Mouse (Mus musculus) embryonic facial prominence, embryonic 11.5 days (tissue): ENCODE measurements around the gene Gtpbp8. TPM values are rescaled to one million over a fixed set of nuclear protein-coding genes. Genes with fewer than 3 reads are reported as not detected.

Experiments used
- ATAC-seq: fragments of 200-750 bp; cut with Nextera tagmentation; replicated peaks from 2 replicates; pipeline ENCODE4 v1.8.0; 2017; ENCODE audit warnings: low read depth; ENCODE audit not compliant: insufficient number of reproducible peaks, low FRiP score, low TSS enrichment
- DNase-seq: peaks from one replicate; pipeline ENCODE4 v3.0.0-alpha.2; 2015; ENCODE audit warnings: low spot score
- H3K27ac ChIP-seq: fragments of 300-500 bp; sonication (generic); replicated peaks from 2 replicates; pipeline ENCODE4 v1.5.1; 2014; ENCODE audit warnings: mild to moderate bottlenecking, low read depth, low read length, control low read depth
- H3K27me3 ChIP-seq: fragments of 300-500 bp; sonication (generic); 2 replicates; pipeline ENCODE4 v1.6.1; 2014; ENCODE audit warnings: mild to moderate bottlenecking, low read length, moderate library complexity, mixed read lengths; ENCODE audit not compliant: control insufficient read depth, insufficient read depth
- H3K36me3 ChIP-seq: fragments of 300-500 bp; sonication (generic); replicated peaks from 2 replicates; pipeline ENCODE4 v1.6.1; 2014; ENCODE audit warnings: low read depth, mild to moderate bottlenecking, low read length, moderate library complexity, mixed read lengths; ENCODE audit not compliant: control insufficient read depth, insufficient read depth
- H3K4me1 ChIP-seq: fragments of 300-500 bp; sonication (generic); 2 replicates; pipeline ENCODE4 v1.6.1; 2014; ENCODE audit warnings: low read length, mixed read lengths; ENCODE audit not compliant: control insufficient read depth, insufficient read depth
- H3K4me2 ChIP-seq: fragments of 300-500 bp; sonication (generic); 2 replicates; pipeline ENCODE4 v1.6.1; 2014; ENCODE audit warnings: low read depth, mild to moderate bottlenecking, control low read depth, low read length, moderate library complexity
- H3K4me3 ChIP-seq: fragments of 300-500 bp; sonication (generic); 2 replicates; pipeline ENCODE4 v1.5.1; 2014; ENCODE audit warnings: low read depth, low read length, control low read depth
- H3K9ac ChIP-seq: fragments of 300-500 bp; sonication (generic); replicated peaks from 2 replicates; pipeline ENCODE4 v1.6.1; 2014; ENCODE audit warnings: mild to moderate bottlenecking, control low read depth, low read length
- H3K9me3 ChIP-seq: fragments of 300-500 bp; sonication (generic); replicated peaks from 2 replicates; pipeline ENCODE4 v1.6.1; 2016; ENCODE audit warnings: mild to moderate bottlenecking, low read length, inconsistent platforms, mixed read lengths; ENCODE audit not compliant: control insufficient read depth
- WGBS: fragments of 180-500 bp; shearing (Covaris S2); extraction: QIAGEN DNeasy Blood & Tissue Kit; methylation state at CpG from one replicate; pipeline ENCODE4 v1.1.7; 2014; 5-methylcytosine and 5-hydroxymethylcytosine counted together
- polyA plus RNA-seq: library from polyadenylated mRNA; unstranded; fragments of >200 nt; fragmentation: Nextera tagmentation; extraction: Ambion mirVana; gene quantifications from 2 replicates; pipeline ENCODE4 v1.2.1, GENCODE M21; 2014

The Gtpbp8 gene
- polyA plus RNA-seq, 1 experiment from 2014 or later, result 29.3 TPM

GRCm38 (mm10) chr16:44745471-44745865 is 695 bp downstream of the Gtpbp8 start:
- Histone ChIP-seq H3K9ac (peak overlapping the region; percentile 82), H3K27me3 (no peaks in the 10 kb centered on the region), H3K4me2 (peak overlapping the region; percentile 68), H3K36me3 (no peaks in the 10 kb centered on the region), H3K4me3 (peak overlapping the region; percentile 85), H3K4me1 (no peaks in the 10 kb centered on the region), H3K9me3 (no peaks in the 10 kb centered on the region), H3K27ac (peak overlapping the region; percentile 94)
- DNase-seq (no peak), ATAC-seq (peak; percentile 10; the same call in 1 of the 2 replicates)
- WGBS, result 7% methylated on average over 14 of the region's 14 CpGs

- Histone ChIP-seq H3K36me3 (no peaks in the 10 kb centered on the region; the same call in 1 of the 2 replicates), H3K4me3 (no peak overlapping the region), H3K27me3 (no peaks in the 10 kb centered on the region), H3K9ac (no peak overlapping the region), H3K27ac (no peak overlapping the region), H3K9me3 (no peaks in the 10 kb centered on the region), H3K4me1 (no peaks in the 10 kb centered on the region), H3K4me2 (no peak overlapping the region)
- ATAC-seq (no peak), DNase-seq (no peak)
- WGBS, result 92% methylated on average over 1 of the region's 1 CpGs
These were observed 3.4 kb downstream of the Gtpbp8 start for GRCm38 (mm10) chr16:44742753-44743152.

GRCm38 (mm10) chr16:44736118-44736517 is 10.0 kb downstream of the Gtpbp8 start:
- H3K27ac ChIP-seq, result no peak overlapping the region
- H3K4me2 ChIP-seq, result no peak overlapping the region
- H3K4me3 ChIP-seq, result no peak overlapping the region
- 83% methylated on average over 4 of the region's 4 CpGs for WGBS
- ATAC-seq, result no peak
- H3K9ac ChIP-seq, result no peak overlapping the region
- H3K9me3 ChIP-seq, result no peaks in the 10 kb centered on the region
- no peaks in the 10 kb centered on the region for H3K27me3 ChIP-seq
- no peak for DNase-seq
- H3K4me1 ChIP-seq, result no peaks in the 10 kb centered on the region
- H3K36me3 ChIP-seq, result peaks cover 16% of the 10 kb centered on the region

- Histone ChIP-seq H3K4me2 (no peak overlapping the region), H3K36me3 (peaks cover 16% of the 10 kb centered on the region), H3K27ac (no peak overlapping the region), H3K9me3 (no peaks in the 10 kb centered on the region), H3K4me1 (no peaks in the 10 kb centered on the region), H3K9ac (no peak overlapping the region), H3K4me3 (no peak overlapping the region), H3K27me3 (no peaks in the 10 kb centered on the region)
- ATAC-seq, result no peak
- 84% methylated on average over 5 of the region's 5 CpGs for WGBS
- no peak for DNase-seq
These were observed 10.5 kb downstream of the Gtpbp8 start for GRCm38 (mm10) chr16:44735676-44736075.

GRCm38 (mm10) chr16:44734059-44734458 is 12.1 kb downstream of the Gtpbp8 start:
- Histone ChIP-seq H3K4me2 (no peak overlapping the region), H3K36me3 (peaks cover 16% of the 10 kb centered on the region), H3K27me3 (no peaks in the 10 kb centered on the region), H3K27ac (no peak overlapping the region), H3K9ac (no peak overlapping the region), H3K9me3 (no peaks in the 10 kb centered on the region), H3K4me1 (no peaks in the 10 kb centered on the region), H3K4me3 (no peak overlapping the region)
- 88% methylated on average over 3 of the region's 3 CpGs for WGBS
- no peak for ATAC-seq
- no peak for DNase-seq

- H3K27ac ChIP-seq, result no peak overlapping the region
- WGBS, result 92% methylated on average over 3 of the region's 3 CpGs
- ATAC-seq, result no peak
- DNase-seq, result no peak
- H3K9me3 ChIP-seq, result no peaks in the 10 kb centered on the region
- no peak overlapping the region for H3K4me3 ChIP-seq
- H3K27me3 ChIP-seq, result no peaks in the 10 kb centered on the region
- peaks cover 3% of the 10 kb centered on the region; the same call in 1 of the 2 replicates for H3K36me3 ChIP-seq
- no peak overlapping the region for H3K9ac ChIP-seq
- no peaks in the 10 kb centered on the region for H3K4me1 ChIP-seq
- no peak overlapping the region for H3K4me2 ChIP-seq
These were observed 18.6 kb downstream of the Gtpbp8 start for GRCm38 (mm10) chr16:44727525-44727924.

GRCm38 (mm10) chr16:44725286-44726223 is 20.6 kb downstream of the Gtpbp8 start:
- no peaks in the 10 kb centered on the region for H3K4me1 ChIP-seq
- H3K4me2 ChIP-seq, result peak overlapping the region; percentile 51
- H3K27ac ChIP-seq, result no peak overlapping the region
- no peaks in the 10 kb centered on the region for H3K9me3 ChIP-seq
- H3K27me3 ChIP-seq, result no peaks in the 10 kb centered on the region
- H3K4me3 ChIP-seq, result peak overlapping the region; percentile 63
- ATAC-seq, result no peak
- peak overlapping the region; percentile 65 for H3K9ac ChIP-seq
- DNase-seq, result peak; percentile 87
- H3K36me3 ChIP-seq, result no peaks in the 10 kb centered on the region; the same call in 1 of the 2 replicates
- WGBS, result 49% methylated on average over 14 of the region's 14 CpGs

GRCm38 (mm10) chr16:44724847-44725246 is 21.3 kb downstream of the Gtpbp8 start:
- no peaks in the 10 kb centered on the region for H3K4me1 ChIP-seq
- DNase-seq, result peak; percentile 82
- WGBS, result 0% methylated on average over 14 of the region's 14 CpGs
- peak overlapping the region; percentile 63 for H3K4me3 ChIP-seq
- H3K9ac ChIP-seq, result peak overlapping the region; percentile 65
- no peak; the same call in 1 of the 2 replicates for ATAC-seq
- H3K27ac ChIP-seq, result peak overlapping the region; percentile 53; the same call in 1 of the 2 replicates
- peak overlapping the region; percentile 51 for H3K4me2 ChIP-seq
- no peaks in the 10 kb centered on the region for H3K9me3 ChIP-seq
- H3K36me3 ChIP-seq, result no peaks in the 10 kb centered on the region
- H3K27me3 ChIP-seq, result no peaks in the 10 kb centered on the region
